Mouse (Mus musculus): ENCODE measurements around the gene Scgb2a2.
A peak's percentile ranks its signal among the peaks of the same experiment; 100 is the strongest.
"Not testable (repeated sequence)": the region's sequence is repeated elsewhere in the genome, so short reads cannot be mapped to it uniquely, and the experiment has no call there.

Scgb2a2 gene

GRCm38 (mm10) chr19:9847262-9847661 lies at the start of gene Scgb2a2:
Gene Scgb2a2 (plus strand): TSS chr19:9847562.
- no peak for DNase-seq (ENCODE audit: low spot score in 2 of 2)

GRCm38 (mm10) chr19:9836581-9837340 lies 10.6 kb upstream of the Scgb2a2 start:
- peak; percentile 45 to 70 for DNase-seq (ENCODE audit: low spot score in 2 of 2)

GRCm38 (mm10) chr19:9837341-9837715 lies 10.0 kb upstream of the Scgb2a2 start:
- no peak for DNase-seq (ENCODE audit: low spot score in 2 of 2)

GRCm38 (mm10) chr19:9849368-9850075 lies 2.2 kb downstream of the Scgb2a2 start:
- not testable (repeated sequence) for DNase-seq (ENCODE audit: low spot score in 2 of 2)

- not testable (repeated sequence) for DNase-seq (ENCODE audit: low spot score in 2 of 2)
These were observed 13.5 kb downstream of the Scgb2a2 start for GRCm38 (mm10) chr19:9860821-9861220.

- DNase-seq (ENCODE audit: low spot score in 2 of 2) = no peak
These were observed 17.5 kb downstream of the Scgb2a2 start for GRCm38 (mm10) chr19:9864856-9865255.

GRCm38 (mm10) chr19:9865466-9865865 lies 18.1 kb downstream of the Scgb2a2 start:
- DNase-seq (ENCODE audit: low spot score in 2 of 2) = no peak

GRCm38 (mm10) chr19:9878186-9878835 lies 30.9 kb downstream of the Scgb2a2 start:
- no peak for DNase-seq (ENCODE audit: low spot score in 2 of 2)

- DNase-seq (ENCODE audit: low spot score in 2 of 2) = no peak
These were observed 39.0 kb downstream of the Scgb2a2 start for GRCm38 (mm10) chr19:9886348-9886747.

- DNase-seq (ENCODE audit: low spot score in 2 of 2) = no peak
These were observed 39.4 kb downstream of the Scgb2a2 start for GRCm38 (mm10) chr19:9886771-9887170.

GRCm38 (mm10) chr19:9896067-9896466 lies 48.7 kb downstream of the Scgb2a2 start:
- DNase-seq (ENCODE audit: low spot score in 2 of 2) = no peak

GRCm38 (mm10) chr19:9898339-9899066 lies 51.1 kb downstream of the Scgb2a2 start:
- no peak for DNase-seq (ENCODE audit: low spot score in 2 of 2)

- peak; percentile 92 to 93 for DNase-seq (ENCODE audit: low spot score in 2 of 2)
These were observed 51.9 kb downstream of the Scgb2a2 start, which contains the start of gene Incenp for GRCm38 (mm10) chr19:9899072-9899779. Gene Incenp (minus strand): TSS chr19:9899551.

GRCm38 (mm10) chr19:9899780-9900146 lies 52.4 kb downstream of the Scgb2a2 start:
- DNase-seq (ENCODE audit: low spot score in 2 of 2) = no peak

GRCm38 (mm10) chr19:9900696-9901095 lies 53.3 kb downstream of the Scgb2a2 start:
- DNase-seq (ENCODE audit: low spot score in 2 of 2) = peak in 1 of 2 experiments; percentile 59
